Mouse (Mus musculus) CD8-positive naive resting alpha-beta T cell, adult 2 months (primary cell): ENCODE results near the gene Zdhhc14.
A peak's percentile ranks its signal among the peaks of the same experiment; 100 is the strongest.

Experiments used
- DNase-seq, 2 experiments: peaks; one replicate each; pipeline ENCODE4 v3.0.0; 2022; ENCODE audit warnings: low read depth in 2 of 2, low spot score in 2 of 2

The Zdhhc14 gene

DNA sequence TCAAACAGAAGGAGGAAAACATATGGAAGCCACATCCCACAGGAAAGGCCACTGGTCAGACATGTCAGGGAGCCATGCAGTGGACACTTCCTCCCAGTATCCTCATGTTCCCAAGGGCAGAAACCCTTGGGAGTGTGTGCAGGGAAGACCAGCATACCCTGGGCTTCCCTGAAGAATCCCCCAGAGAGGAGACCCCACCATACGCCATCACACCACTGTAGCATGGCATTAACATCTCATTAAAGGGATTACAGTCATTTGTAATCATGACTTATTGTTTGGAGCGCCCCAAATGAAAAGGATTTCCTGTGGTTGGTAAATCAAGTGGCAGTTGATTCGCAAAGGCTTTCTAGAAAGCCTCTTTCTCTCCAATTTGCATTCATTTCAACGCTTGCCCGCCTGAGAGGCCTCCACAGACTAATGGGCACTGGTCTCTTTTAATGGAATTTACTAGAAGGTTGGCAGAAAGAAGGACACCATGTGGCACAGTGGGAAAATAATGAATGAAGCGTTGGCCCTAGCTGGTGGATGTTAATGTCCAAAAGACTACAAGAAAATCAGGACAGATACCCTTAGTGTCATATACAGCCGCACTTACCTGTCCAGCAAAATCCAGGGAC, 226.5 kb downstream of the Zdhhc14 start:
- DNase-seq, result no peak

DNA sequence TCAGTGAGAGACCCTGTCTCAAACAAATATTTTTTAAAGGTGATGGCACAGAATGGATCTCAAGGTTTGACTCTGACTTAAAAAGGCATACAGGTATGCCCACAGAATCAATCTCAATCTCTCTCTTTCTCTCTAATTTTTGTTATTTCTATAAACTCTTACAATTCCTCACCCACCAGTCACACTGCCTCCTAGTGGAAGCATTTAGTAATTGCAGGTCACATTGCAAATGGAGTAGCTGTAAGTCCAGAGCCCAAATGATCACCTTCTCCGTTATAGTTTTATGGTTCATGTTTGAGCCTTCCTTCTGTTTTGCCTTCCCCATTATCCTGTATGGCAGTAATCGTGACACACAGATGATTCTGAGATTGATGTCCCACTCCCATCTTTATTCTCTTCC, 230.4 kb downstream of the Zdhhc14 start:
- no peak for DNase-seq

- DNase-seq, result no peak
Observed at GRCm38 (mm10) chr17:5723601-5724189, 231.3 kb downstream of the Zdhhc14 start.

DNA sequence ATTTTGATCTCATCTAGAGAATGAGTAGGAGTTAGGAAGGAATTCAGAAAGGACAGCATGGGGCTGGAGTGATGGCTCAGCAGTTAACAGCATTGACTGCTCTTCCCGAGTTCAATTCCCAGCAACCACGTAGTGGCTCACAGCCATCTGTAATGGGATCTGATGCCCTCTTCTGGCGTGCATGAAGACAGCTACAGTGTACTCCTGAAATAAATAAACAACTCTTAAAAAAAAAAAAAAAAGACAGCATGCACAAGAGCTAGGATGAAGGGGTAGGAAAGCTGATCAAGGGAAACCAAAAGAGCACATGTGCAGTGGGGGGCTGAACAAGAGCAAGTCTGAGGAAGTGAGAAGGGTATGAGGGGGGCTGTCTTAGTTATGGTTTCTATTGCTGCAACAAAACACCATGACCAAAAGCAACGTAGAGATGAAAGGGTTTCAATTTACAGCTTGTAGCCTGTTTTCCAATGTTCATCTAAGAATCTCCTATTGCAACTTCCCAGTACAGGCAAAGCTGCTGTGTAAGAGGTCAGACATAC, 237.3 kb downstream of the Zdhhc14 start:
- DNase-seq, result no peak

DNA sequence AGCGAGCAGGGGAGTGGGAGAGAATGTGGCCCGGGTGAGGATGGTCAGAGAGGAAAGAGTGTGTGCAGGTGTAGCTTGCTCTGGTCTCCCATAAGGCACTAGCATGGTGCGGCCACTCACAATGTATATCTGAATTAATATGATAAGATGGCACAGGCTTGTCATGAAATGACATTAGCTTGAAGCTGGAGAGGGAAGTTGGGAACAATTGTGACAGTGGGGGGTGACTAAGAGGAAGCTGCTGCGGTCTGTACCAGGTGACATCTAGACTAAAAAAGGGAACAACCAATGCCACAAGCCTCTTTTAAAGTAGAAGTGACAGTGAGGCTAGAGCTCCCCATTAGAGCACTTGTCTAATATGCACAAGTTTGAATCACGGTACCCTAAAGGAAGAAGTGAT, 238.2 kb downstream of the Zdhhc14 start:
- DNase-seq, result no peak

GRCm38 (mm10) chr17:5733400-5733799, 241.0 kb downstream of the Zdhhc14 start:
- DNase-seq, result peak; percentile 55 to 62

- DNase-seq, result no peak
Observed at GRCm38 (mm10) chr17:5741061-5741460, 248.7 kb downstream of the Zdhhc14 start.

GRCm38 (mm10) chr17:5744016-5744415, 251.7 kb downstream of the Zdhhc14 start:
- DNase-seq, result no peak

DNA sequence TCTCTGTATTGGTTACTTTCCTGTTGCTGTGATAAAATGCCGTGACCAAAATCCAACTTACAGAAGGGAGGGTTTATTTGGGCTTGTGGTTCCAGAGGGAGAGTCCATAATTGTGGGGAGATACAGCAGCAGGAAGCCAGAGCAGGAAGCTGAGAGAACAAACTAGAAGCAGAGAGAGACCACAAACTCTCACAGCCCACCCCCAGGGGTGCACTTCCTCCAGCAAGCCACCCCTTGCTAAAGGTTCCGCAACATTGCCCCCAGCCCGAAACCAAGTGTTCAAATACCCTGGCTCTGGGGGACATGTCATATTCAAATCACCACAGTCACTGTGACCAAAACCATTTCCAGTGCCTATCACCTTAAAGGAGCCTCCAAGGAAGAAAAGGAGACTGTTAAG, 254.0 kb downstream of the Zdhhc14 start:
- no peak for DNase-seq

DNA sequence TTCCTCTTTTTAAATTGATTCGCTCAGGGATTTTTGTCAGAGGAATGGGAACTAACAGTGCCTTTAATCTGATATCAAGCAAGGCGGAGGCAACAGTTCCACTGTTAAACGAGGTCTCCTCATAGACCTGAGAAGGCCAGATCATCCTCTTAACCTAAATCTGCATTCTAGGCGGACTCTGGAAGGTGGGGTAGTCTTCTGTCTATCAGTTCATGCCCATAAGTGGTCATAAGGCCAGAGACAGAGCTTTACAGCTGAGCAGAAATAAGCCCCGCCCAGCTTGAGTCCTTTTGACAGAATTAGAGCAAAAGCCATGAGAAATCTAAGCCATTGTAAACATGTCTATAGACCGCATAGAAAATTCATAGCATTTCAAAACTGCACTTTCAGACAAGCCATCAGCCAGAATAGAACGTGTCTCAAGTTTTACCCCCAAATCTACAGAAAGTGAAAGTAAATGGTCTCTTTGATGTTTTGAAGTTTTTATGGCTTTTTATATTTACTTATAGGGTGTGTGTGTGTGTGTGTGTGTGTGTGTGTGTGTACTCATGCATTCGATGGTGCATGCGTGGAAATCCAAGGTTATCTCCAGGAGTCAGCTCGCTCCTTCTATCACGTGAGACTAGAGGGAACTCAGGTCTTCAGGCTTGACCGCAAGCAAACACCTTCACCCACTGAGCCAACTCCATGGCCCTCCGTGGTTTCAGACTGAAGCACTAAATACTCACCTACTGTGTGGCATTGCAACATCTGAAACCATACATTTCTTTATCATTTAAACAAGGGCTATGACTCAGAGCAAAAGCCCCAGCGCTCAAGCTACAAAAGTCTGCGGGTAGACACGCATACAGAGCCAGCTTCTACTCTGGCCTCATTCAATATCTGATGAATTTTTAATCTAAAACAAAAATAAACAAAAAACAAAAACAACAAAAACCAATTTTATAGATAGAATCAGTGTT, 255.5 kb downstream of the Zdhhc14 start:
- DNase-seq, result no peak

- DNase-seq, result peak; percentile 33 to 35
Observed at GRCm38 (mm10) chr17:5748501-5748894, 256.1 kb downstream of the Zdhhc14 start.

GRCm38 (mm10) chr17:5750278-5750677, 257.9 kb downstream of the Zdhhc14 start:
- DNase-seq, result no peak

- DNase-seq, result no peak
Observed at GRCm38 (mm10) chr17:5751066-5751465, 258.7 kb downstream of the Zdhhc14 start.

DNA sequence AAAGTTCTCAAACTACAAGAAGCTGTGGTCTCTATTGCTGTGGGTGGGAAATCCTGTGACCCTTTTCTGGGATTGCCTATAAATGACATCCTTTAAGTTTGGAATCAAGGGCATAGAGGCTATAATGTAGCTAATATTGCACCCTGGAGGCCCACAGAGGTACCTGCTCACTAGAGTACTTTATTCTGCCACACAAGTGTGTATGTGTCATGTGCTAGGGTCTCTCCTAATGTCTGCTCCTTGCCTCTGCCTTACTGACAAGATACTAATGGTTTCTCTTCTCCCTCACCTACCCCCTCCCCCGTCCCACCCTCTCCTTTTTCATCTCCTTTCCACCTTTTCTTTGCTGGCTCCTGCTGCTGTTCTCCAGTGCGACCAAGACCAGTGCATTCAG, 260.0 kb downstream of the Zdhhc14 start:
- DNase-seq, result no peak

DNA sequence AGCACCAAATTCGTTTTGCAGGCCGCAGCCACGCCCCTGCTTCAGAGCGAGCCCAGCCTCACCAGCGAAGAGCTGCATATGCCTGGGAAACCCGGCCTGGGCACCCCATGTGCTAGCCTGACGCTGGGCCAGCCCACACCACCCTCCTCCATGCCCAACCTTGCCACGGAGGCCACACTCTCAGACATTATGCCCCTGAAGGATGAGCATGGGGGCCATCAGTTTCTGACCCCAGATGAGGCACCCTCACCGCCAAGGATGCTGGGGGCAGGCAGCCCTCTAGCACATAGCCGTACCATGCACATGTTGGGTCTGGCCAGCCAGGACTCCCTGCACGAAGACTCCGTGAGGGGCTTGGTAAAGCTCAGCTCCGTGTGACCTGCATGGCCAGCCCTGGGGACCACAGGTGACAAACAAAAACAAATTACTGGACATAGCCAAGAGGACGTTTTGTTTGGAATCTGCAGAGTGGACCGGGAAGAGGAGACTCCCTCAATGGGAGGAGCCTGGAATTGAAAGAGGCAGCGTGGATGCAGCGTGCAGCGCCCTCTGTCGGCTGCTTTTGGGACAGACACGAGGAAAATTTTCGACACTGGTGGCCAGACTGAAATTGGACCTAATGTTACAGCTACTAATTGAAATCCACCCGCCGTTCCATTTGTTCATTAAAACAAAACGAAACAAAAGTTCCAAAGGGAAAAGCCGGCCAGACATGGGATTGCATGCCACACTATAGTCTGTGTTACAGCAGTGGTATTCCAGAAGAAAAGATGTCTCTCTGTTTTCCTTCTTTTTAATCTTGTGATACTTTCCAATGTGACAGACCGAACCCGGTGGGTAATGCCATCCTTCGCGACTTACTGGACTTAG, 260.6 kb downstream of the Zdhhc14 start:
- peak; percentile 20 to 33 for DNase-seq

DNA sequence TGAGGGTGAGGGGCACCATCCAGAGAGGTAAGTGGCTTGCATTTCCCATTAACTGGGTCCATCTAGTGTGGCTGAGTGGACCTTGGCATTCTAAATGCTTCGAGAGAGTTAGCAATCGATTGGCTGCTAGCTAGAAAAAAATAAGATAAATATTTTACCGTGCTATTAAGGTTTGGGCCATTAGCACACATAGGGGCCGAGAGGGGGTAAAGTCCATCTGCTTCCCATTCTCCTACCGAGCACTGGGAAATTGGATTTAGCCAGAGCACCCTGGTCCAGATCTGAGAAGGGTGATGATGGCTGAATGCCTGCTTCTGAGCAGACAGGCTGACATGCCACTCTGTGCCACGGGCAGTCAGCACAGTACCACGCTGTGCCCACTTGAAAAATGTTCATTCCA, 263.1 kb downstream of the Zdhhc14 start:
- no peak for DNase-seq

GRCm38 (mm10) chr17:5756065-5756464, 263.7 kb downstream of the Zdhhc14 start:
- no peak for DNase-seq

DNA sequence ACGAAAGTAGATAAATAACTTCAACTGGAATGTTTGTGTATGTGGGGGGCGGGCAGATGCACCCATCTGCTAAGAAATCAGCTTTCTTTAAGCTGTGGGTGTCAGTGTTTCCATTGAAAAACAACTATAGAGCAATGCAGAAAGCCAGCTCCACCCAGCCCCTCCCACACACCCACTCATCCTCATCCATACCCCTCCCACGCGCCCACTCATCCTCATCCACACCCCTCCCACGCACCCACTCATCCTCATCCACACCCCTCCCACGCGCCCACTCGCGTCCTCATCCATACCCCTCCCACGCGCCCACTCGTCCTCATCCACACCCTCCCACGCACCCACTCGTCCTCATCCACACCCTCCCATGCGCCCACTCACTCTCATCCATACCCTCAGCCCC, 264.5 kb downstream of the Zdhhc14 start:
- no peak for DNase-seq

DNA sequence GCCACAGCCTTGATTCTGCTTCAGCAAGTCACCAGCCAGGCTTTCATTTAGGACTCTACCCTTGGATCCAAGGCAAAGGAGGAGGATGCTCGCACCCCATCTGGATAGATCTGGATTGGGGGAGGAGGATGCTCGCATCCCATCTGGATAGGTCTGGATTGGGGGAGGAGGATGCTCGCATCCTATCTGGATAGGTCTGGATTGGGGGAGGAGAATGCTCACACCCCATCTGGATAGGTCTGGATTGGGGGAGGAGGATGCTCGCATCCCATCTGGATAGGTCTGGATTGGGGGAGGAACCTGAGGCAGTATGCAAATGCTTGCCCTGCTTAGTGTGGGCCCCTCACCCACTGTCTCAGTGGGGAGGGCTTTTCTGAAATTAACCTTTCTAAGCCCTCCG, 271.4 kb downstream of the Zdhhc14 start:
- DNase-seq, result no peak

DNA sequence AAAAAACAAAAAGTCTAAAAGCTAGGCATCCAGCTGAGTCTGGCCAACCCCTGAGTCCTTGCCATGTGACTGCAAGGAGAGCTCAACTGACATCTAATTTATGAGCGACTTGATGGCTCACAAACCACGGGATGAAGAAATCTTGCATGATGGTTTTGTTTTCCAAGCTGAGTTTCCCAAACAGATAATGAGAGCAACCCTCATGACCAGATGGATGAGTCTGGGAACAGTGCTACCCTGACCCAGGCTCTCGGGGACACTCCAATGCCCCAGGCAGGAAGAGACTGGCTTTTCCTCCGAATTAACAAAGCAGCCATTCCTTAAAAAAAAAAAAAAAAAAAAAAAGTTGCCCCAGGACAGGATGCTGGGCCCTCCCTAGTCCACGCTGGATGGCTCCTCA, 271.9 kb downstream of the Zdhhc14 start:
- no peak for DNase-seq

- no peak for DNase-seq
Observed at GRCm38 (mm10) chr17:5765746-5766145, 273.4 kb downstream of the Zdhhc14 start.
